Mouse (Mus musculus) forebrain, postnatal 0 days (tissue): ENCODE data around the gene Hoxa6. TPM values are rescaled to one million over a fixed set of nuclear protein-coding genes. Genes with fewer than 3 reads are reported as not detected.

ENCODE experiments used
- ATAC-seq: fragments of 200-750 bp; cut with Nextera tagmentation; 2 replicates; pipeline ENCODE4 v1.8.0; 2017; ENCODE audit warnings: mild to moderate bottlenecking, moderate library complexity
- DNase-seq: peaks from one replicate; pipeline ENCODE4 v3.0.0-alpha.2; 2015
- H3K27ac ChIP-seq: fragments of 300-500 bp; sonication (generic); 2 replicates; pipeline ENCODE4 v1.5.1; 2014; ENCODE audit warnings: low read depth, mild to moderate bottlenecking, antibody characterized with exemption, low read length, moderate library complexity, mixed read lengths
- H3K27me3 ChIP-seq: fragments of 300-500 bp; sonication (generic); 2 replicates; pipeline ENCODE4 v1.6.1; 2014; ENCODE audit warnings: mild to moderate bottlenecking, low read length, mixed read lengths; ENCODE audit not compliant: insufficient read depth
- H3K36me3 ChIP-seq: fragments of 300-500 bp; sonication (generic); 2 replicates; pipeline ENCODE4 v1.6.1; 2014; ENCODE audit warnings: mild to moderate bottlenecking, moderate library complexity; ENCODE audit not compliant: insufficient read depth
- H3K4me1 ChIP-seq: fragments of 300-500 bp; sonication (generic); 2 replicates; pipeline ENCODE4 v1.6.1; 2014; ENCODE audit warnings: antibody characterized with exemption; ENCODE audit not compliant: insufficient read depth
- H3K4me2 ChIP-seq: fragments of 300-500 bp; sonication (generic); 2 replicates; pipeline ENCODE4 v1.6.1; 2014; ENCODE audit warnings: low read depth, mild to moderate bottlenecking, moderate library complexity
- H3K4me3 ChIP-seq: fragments of 300-500 bp; sonication (generic); 2 replicates; pipeline ENCODE4 v1.5.1; 2014; ENCODE audit warnings: low read depth, low read length, mixed read lengths
- H3K9ac ChIP-seq: fragments of 300-500 bp; sonication (generic); 2 replicates; pipeline ENCODE4 v1.6.1; 2014; ENCODE audit warnings: mild to moderate bottlenecking
- H3K9me3 ChIP-seq: fragments of 300-500 bp; sonication (generic); 2 replicates; pipeline ENCODE4 v1.6.1; 2016; ENCODE audit warnings: low read length
- CTCF ChIP-seq: sonication (generic); IDR thresholded peaks from 2 replicates; pipeline ENCODE4 v1.5.1; 2016; ENCODE audit warnings: antibody characterized with exemption, control low read depth, low read depth
- WGBS: fragments of 180-500 bp; shearing (Covaris S2); extraction: QIAGEN DNeasy Blood & Tissue Kit; methylation state at CpG from one replicate; pipeline ENCODE4 v1.1.7; 2014; 5-methylcytosine and 5-hydroxymethylcytosine counted together
- polyA plus RNA-seq: library from polyadenylated mRNA; unstranded; fragments of >200 nt; fragmentation: Nextera tagmentation; extraction: Ambion mirVana; gene quantifications from 2 replicates; pipeline ENCODE4 v1.2.1, GENCODE M21; 2015
- total RNA-seq: library from RNA; depleted of rRNA; stranded (reverse); fragments of >200 nt; gene quantifications from 2 replicates; pipeline ENCODE4 v1.2.3, GENCODE M21; 2014

The Hoxa6 gene
- total and polyA plus RNA-seq, 2 experiments from 2014 or later: not detected

- H3K9ac ChIP-seq: no peak overlapping the region
- no peak overlapping the region for H3K27ac ChIP-seq
- H3K36me3 ChIP-seq: no peaks in the 10 kb centered on the region
- TF ChIP-seq CTCF: no peak
- H3K4me2 ChIP-seq: no peak overlapping the region
- no peak for ATAC-seq
- no peak overlapping the region for H3K4me3 ChIP-seq
- DNase-seq: no peak
- peaks cover 96% of the 10 kb centered on the region for H3K27me3 ChIP-seq
- 2% methylated on average over 36 of the region's 36 CpGs for WGBS
- H3K4me1 ChIP-seq: no peaks in the 10 kb centered on the region
- H3K9me3 ChIP-seq: no peaks in the 10 kb centered on the region
Measured at GRCm38 (mm10) chr6:52224895-52225611, 16.5 kb upstream of the Hoxa6 start.

- DNase-seq (no peak), ATAC-seq (no peak)
- WGBS: 3% methylated on average over 24 of the region's 24 CpGs
- Histone ChIP-seq H3K36me3 (no peaks in the 10 kb centered on the region), H3K4me3 (no peak overlapping the region), H3K9ac (no peak overlapping the region), H3K9me3 (no peaks in the 10 kb centered on the region), H3K27me3 (peaks cover 98% of the 10 kb centered on the region), H3K4me2 (no peak overlapping the region), H3K4me1 (no peaks in the 10 kb centered on the region), H3K27ac (no peak overlapping the region)
- TF ChIP-seq CTCF: no peak
Measured at GRCm38 (mm10) chr6:52223939-52224760, 15.6 kb upstream of the Hoxa6 start.

GRCm38 (mm10) chr6:52222729-52223128, 14.2 kb upstream of the Hoxa6 start:
- H3K36me3 ChIP-seq: no peaks in the 10 kb centered on the region
- H3K9me3 ChIP-seq: no peaks in the 10 kb centered on the region
- H3K27ac ChIP-seq: no peak overlapping the region
- H3K4me1 ChIP-seq: no peaks in the 10 kb centered on the region
- DNase-seq: no peak
- ATAC-seq: no peak
- no peak overlapping the region for H3K4me2 ChIP-seq
- WGBS: 15% methylated on average over 13 of the region's 13 CpGs
- no peak for TF ChIP-seq CTCF
- no peak overlapping the region for H3K9ac ChIP-seq
- H3K4me3 ChIP-seq: no peak overlapping the region
- H3K27me3 ChIP-seq: peaks cover 99% of the 10 kb centered on the region

GRCm38 (mm10) chr6:52221993-52222685, 13.6 kb upstream of the Hoxa6 start:
- Histone ChIP-seq H3K36me3 (no peaks in the 10 kb centered on the region), H3K4me1 (peaks cover 3% of the 10 kb centered on the region; the same call in 1 of the 2 replicates), H3K9ac (no peak overlapping the region), H3K4me2 (peak overlapping the region; percentile 88), H3K4me3 (peak overlapping the region; percentile 50), H3K27ac (no peak overlapping the region), H3K9me3 (no peaks in the 10 kb centered on the region), H3K27me3 (peaks cover 99% of the 10 kb centered on the region)
- ATAC-seq (no peak), DNase-seq (no peak)
- TF ChIP-seq CTCF: no peak
- 10% methylated on average over 21 of the region's 21 CpGs for WGBS

- Histone ChIP-seq H3K36me3 (no peaks in the 10 kb centered on the region), H3K4me1 (peaks cover 4% of the 10 kb centered on the region; the same call in 1 of the 2 replicates), H3K27ac (no peak within 1 kb of the TSS), H3K9ac (peak within 1 kb of the TSS; percentile 62), H3K27me3 (peaks cover 99% of the 10 kb centered on the region), H3K4me3 (peak within 1 kb of the TSS; percentile 50), H3K4me2 (peak within 1 kb of the TSS; percentile 88), H3K9me3 (no peaks in the 10 kb centered on the region)
- 2% methylated on average over 46 of the region's 46 CpGs for WGBS
- DNase-seq (peak; percentile 90), ATAC-seq (peak; percentile 79)
- peak; percentile 99 for TF ChIP-seq CTCF
Measured at GRCm38 (mm10) chr6:52221337-52221992, 12.9 kb upstream of the Hoxa6 start, which contains the start of gene Hoxa7. Gene Hoxa7 (minus strand): TSS chr6:52221854.

GRCm38 (mm10) chr6:52220865-52221310, 12.4 kb upstream of the Hoxa6 start:
- H3K36me3 ChIP-seq: no peaks in the 10 kb centered on the region
- no peak for ATAC-seq
- peaks cover 4% of the 10 kb centered on the region; the same call in 1 of the 2 replicates for H3K4me1 ChIP-seq
- H3K27me3 ChIP-seq: peaks cover 99% of the 10 kb centered on the region
- H3K9me3 ChIP-seq: no peaks in the 10 kb centered on the region
- WGBS: 5% methylated on average over 12 of the region's 12 CpGs
- peak overlapping the region; percentile 50 for H3K4me3 ChIP-seq
- no peak overlapping the region for H3K9ac ChIP-seq
- DNase-seq: no peak
- H3K4me2 ChIP-seq: peak overlapping the region; percentile 88
- no peak for TF ChIP-seq CTCF
- H3K27ac ChIP-seq: no peak overlapping the region
